Mouse (Mus musculus) neural tube, embryonic 10.5 days (tissue): ENCODE measurements at regions not wholly inside any gene's neighbourhood (a gene's known extent, or its start where the extent isn't known, plus 50 kb on each side); places are given as distances from the start of the nearest gene placed in this dataset.

Experiments used
- DNase-seq: peaks from one replicate; pipeline ENCODE4 v3.0.0-alpha.2; 2017; ENCODE audit warnings: low spot score; ENCODE audit errors: extremely low spot score

DNA sequence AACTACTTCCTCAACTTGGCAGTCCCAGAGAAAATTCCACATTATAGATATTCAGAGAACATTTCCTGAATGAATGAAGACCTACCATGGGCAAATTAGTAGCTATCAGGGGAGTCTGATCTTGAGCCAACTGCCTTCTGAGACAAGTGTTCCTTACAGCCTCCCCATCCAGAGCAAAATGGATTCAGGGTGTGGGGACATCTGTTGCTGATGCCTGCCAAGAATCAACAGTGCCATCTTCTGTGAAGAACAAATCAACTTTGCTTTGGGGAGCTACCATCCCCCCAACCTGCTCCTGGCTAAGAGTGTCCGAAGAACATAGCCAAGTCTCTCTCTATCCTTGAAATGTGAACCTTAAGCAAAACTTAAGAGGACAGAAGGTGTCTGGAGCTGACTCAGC is 217.9 kb downstream of the Nedd1 start:
- no peak for DNase-seq

DNA sequence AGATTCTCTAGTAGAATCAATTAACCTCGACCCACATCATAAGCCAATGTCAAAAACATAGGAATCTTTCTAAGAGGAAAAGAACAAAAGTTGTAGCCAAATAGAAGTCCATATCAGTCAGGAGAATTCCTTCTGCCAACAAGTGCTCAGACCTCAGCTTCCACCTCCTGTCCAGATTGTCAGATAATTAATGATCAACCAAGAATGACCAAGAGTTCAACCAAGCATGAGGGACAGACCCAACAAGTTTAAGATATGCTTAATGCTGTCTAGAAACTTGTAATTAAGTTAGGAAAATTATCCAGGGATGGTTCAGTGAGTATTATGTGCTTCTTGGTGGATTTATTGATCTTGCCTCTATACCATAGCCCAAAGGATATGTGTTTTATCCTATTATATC is 238.6 kb downstream of the Nedd1 start:
- DNase-seq = no peak

- DNase-seq = no peak
Measured at GRCm38 (mm10) chr10:92473282-92473681, 248.9 kb downstream of the Nedd1 start.

GRCm38 (mm10) chr10:92471111-92471510 is 251.1 kb downstream of the Nedd1 start:
- no peak for DNase-seq

DNA sequence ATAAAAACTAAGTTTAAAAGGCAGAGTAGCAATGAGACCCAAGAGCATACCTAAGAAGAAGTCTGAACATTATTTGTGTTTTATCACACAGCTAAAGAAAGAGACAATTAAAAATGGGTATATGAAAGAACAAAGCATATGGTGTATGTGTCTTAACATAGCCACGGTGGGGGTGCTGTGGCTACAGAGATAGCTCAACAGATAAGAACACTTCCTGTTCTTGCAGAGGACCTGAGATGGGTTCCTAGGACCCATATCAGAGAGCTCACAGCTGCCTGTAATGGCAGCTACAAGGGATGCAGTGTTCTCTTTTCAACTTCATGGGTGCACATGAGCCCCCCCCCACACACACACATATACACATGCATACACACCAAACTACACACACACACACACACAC is 267.0 kb downstream of the Nedd1 start:
- no peak for DNase-seq

DNA sequence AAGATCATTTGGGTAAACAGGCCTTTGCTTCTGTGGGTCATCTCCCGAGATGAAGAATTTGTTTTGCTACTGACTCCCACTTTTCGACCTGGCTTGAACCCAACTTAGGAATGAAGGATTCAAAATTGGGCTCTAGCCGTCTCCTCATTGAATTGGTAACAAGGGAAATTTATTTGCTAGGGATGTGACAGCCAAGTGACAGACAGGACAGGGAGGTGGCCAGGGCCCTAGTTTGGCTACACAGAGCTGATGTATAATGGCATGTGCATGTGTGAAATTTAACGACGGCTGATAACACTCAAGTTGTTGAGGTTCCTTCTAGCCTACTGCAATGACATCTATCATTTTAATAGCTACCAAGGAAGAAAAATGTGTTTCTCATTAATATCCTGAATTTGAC is 268.7 kb downstream of the Nedd1 start:
- no peak for DNase-seq

- DNase-seq = no peak
Measured at GRCm38 (mm10) chr10:92445957-92446356, 276.3 kb downstream of the Nedd1 start.

GRCm38 (mm10) chr10:92438621-92439394 is 283.4 kb downstream of the Nedd1 start:
- no peak for DNase-seq

GRCm38 (mm10) chr10:92429256-92429655 is 293.0 kb downstream of the Nedd1 start:
- no peak for DNase-seq

DNA sequence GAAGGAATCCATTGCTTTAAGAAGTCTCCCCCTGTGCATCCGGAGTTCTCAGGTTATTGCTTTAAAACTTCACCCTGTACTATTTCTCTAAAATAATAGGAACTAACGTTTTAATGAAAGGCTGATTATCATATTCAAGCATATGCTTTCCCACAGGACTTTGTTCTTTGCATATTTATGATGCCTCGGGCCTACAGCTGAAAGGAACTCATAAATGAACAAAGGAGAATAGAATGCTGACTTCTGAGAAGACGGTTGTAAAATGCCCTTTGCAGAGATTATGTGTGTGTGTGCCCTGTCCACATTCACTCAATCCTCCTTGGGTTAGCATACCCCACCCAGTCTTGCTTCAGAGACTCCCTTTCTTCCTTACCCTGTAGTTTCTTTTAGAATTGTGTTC is 294.2 kb downstream of the Nedd1 start:
- no peak for DNase-seq

GRCm38 (mm10) chr10:92426443-92426842 is 295.8 kb downstream of the Nedd1 start:
- DNase-seq = no peak

DNA sequence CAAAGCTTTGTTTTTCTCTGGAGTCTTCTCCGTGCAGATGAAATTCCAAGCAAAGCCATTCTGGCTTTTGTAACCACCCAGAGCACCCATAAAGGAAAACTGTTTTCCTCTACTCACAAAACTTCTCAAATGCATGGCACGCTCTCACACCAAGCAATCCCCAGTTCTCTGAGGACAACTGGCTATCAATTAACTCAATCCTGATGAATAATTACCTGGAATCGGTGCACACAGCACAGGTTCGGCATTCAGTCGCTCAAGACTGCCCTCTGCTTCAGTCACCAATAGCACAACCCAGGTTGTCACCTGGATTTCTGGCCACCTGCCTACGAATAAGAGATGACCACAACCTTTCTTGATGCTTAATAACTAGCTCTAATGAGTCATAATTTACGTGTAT is 309.5 kb downstream of the Nedd1 start:
- DNase-seq = no peak

DNA sequence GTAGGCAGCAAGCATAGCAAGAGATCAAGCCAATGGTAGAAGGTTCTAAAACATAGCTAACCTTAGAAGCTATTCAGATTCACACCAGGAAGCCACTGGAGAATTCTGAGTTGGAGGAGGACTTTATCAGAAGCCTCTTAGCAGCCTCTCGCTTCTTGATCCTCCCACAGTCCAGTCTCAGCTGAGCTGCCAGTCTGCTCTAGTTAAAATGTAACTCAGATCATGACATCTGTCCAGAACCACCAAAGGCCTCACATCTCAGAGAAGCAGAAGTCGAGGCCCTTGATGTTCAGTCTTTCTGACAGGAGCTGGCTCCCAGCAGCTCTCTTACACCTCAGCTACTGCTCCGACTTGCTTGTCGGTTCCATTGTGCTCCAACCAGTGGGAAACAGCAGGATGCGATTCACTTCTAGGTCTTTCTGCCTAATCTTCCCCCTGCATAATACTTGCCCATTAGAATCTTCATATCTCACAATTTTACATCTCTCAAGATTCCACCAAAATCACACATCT is 311.4 kb downstream of the Nedd1 start:
- no peak for DNase-seq

DNA sequence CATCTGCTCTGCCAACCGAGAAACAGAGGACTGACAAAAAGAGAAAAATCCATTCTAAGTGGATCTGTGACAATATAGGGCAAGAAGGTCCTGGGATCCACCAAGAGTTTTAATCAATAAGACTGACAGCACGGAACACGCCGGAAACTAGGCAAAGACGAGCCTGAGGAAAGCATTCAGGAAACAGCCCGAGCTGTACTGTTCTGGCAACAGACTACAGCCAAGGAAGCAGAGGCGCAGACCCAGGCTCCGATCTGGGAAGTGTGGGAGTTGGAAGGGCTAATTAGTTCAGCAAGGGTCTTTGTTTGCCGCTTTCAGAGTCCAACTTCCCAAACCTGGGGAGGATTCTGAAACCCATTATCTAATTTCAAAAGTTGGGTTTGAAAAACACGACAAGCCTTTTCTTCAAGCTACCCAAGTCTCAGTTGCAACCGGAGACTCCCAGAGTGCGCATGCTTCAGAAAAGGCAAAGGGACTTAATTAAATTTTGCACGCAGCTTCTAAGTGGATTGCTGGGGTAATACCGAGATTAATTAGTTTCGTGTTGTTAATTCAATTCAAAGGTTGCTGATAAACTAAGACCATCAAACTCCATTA is 317.4 kb downstream of the Nedd1 start:
- DNase-seq = no peak

- no peak for DNase-seq
Measured at GRCm38 (mm10) chr10:92400587-92401090, 321.6 kb downstream of the Nedd1 start.

DNA sequence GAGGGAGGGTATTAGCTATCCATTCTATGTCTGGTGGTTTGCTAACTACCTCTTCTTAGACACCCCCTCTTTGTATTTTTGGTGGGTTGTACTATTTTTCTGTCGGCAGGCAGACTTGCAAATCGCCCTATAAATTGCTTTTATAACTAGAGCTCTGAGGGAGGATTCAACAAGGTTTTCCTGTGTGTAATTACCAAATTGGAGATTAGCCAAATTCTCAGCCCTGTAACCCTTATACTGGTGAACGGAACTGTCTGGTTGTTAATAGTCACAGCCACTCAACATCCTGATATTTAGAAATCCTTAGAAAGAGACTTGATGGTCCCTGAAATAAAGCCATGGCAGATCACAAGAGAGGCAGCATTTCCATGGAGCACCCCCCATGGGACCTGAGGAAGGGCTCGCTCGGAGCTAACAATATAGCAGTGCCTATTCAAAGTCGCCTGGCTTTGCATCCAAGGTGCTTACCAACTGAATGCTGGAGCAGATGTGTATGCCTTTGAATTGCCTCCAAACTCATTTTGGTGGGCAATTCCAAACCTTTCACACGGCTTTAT is 333.0 kb downstream of the Nedd1 start:
- no peak for DNase-seq

- DNase-seq = no peak
Measured at GRCm38 (mm10) chr10:92367126-92367525, 355.1 kb downstream of the Nedd1 start.

DNA sequence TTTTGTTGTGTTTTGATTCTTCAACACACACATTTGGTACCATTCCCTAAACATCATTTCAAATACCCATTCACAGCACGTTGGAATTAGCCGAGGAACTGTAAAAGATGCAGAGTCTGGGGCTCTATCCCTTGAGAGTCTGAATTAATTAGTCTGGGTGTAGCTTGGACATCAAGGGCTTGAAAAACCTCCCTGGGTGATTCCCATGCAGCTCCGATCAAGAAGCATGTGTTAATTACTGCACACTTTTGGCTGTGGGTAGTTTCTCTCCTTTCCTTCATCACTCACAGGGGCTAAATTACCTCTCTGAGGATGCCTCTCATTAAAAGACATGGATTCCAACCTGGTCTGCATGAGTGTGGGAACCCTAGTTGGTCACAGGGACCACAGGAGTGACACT is 365.5 kb downstream of the Nedd1 start:
- no peak for DNase-seq

DNA sequence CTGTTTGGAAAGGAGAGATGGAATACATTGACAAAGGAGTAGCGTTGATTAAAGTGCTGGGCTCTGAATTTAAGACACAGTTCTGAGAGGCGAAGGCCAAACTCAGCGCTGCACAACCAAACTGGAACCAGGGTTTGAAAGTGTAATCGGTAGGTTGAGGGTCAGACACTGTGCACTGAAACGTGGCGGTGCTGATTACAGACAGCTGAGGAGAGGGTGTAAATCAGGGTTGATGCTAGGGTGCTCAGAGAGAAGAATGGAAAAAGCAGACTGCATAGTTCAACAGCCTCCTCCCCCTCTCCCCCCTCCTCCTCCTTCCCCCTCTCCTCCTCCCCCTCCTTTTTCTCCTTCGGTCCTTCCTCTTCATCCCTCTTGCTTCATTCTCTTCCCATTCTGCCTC is 373.2 kb downstream of the Nedd1 start:
- no peak for DNase-seq

DNA sequence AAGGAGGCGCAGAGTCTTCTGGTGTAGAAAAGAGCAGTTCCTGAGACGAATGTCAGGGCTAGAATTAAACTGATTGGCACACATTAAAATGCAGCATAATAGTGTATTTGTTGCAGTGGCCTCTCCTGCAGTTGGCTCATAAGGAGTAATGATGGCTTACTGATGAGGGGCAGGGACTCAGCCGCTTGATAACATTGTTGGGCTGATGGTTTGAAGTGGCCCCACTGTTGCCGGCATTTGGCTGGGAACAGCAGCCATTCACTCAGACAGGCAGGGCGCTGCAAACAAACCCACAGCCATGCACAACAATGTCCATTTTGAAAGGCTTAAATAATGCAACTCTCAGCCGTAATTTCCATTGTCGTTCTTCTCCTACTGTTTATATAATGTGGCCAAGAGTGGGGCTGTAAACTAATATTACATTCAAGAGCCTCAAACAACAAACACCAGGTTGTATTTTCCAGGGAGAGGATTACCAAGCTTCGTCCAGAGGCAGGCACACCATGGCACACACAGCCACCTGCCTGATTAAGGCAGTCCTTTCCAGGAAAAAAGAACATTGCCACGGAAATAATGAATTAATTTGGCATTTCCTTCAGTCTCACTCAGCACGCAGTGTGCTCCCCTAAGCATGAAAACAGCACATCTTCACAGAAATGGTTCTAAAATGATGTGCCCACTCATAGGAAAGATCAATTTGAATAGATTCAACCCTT is 374.1 kb downstream of the Nedd1 start:
- DNase-seq = no peak

GRCm38 (mm10) chr10:92339671-92340070 is 382.5 kb downstream of the Nedd1 start:
- DNase-seq = no peak

- no peak for DNase-seq
Measured at GRCm38 (mm10) chr10:92336949-92337348, 385.3 kb downstream of the Nedd1 start.
